ENCODE assay signal across 17 mouse cellular contexts in genomic region chr3:108499826-108500225, GRCm38 (mm10). TPM values are rescaled to one million over a fixed set of nuclear protein-coding genes. Genes with fewer than 3 reads are reported as not detected.
DNase-seq lines count a peak whose midpoint lies in the region; ATAC-seq lines count a peak whose summit lies in the region.
"Had no signal": no experiment of that assay in that cellular context is flagged by ENCODE, and none has a peak within 500 bp of the region (broad histone marks: within the 10 kb centered on the region; RNA-seq: fewer than 3 reads in every experiment).

No protein-coding gene starts in this region.

- H3K9me3 ChIP-seq in forebrain, embryonic 14.5 days (replicated peaks; ENCODE audit: control insufficient read depth, low read length): no peaks in the 10 kb centered on the region
- H3K9me3 ChIP-seq: forebrain, embryonic 13.5 days; hindbrain, embryonic 10.5 days had no signal

- H3K9ac ChIP-seq in forebrain, embryonic 14.5 days (ENCODE audit: low read length): no peak overlapping the region
- H3K9ac ChIP-seq: forebrain, embryonic 13.5 days; liver, postnatal 0 days had no signal

- H3K4me1 ChIP-seq in forebrain, embryonic 14.5 days (ENCODE audit: control insufficient read depth, insufficient read depth, low read length): peaks cover 13% of the 10 kb centered on the region; the same call in 1 of the 2 replicates

- DNase-seq in gastrocnemius, postnatal 14 days: peak; percentile 11
- DNase-seq in gastrocnemius, postnatal 36 days: no peak
- DNase-seq in 3T3-L1 (ENCODE audit: low read depth, low spot score): peak; percentile 8
- peak; percentile 92 for DNase-seq in cerebellum, adult 11-12 months
- peak; percentile 50 for DNase-seq in kidney, adult 9 months
- DNase-seq in testis, postnatal 10 days (ENCODE audit: low spot score): no peak
- DNase-seq in spleen, postnatal 10 days (ENCODE audit: low spot score in 2 of 2): no peak
- DNase-seq in forebrain, embryonic 14.5 days (ENCODE audit: low spot score): no peak
- DNase-seq: B cell, adult 2 months; liver, postnatal 0 days; retina, postnatal 1 day had no signal

- WGBS in forebrain, embryonic 14.5 days: 64% methylated on average over 8 of the region's 8 CpGs

- no peak for ATAC-seq in forebrain, embryonic 14.5 days
- ATAC-seq: forebrain, embryonic 13.5 days; liver, postnatal 0 days had no signal

- intact Hi-C loops in gastrocnemius, postnatal 14 days (cut with DNase I; ENCODE audit: low total_unique reads): no loop called here
- intact Hi-C loops in gastrocnemius, postnatal 36 days (cut with DNase I): no loop called here

- H3K27ac ChIP-seq in forebrain, embryonic 14.5 days (ENCODE audit: low read depth, low read length): no peak overlapping the region
- H3K27ac ChIP-seq: forebrain, embryonic 13.5 days; hindbrain, embryonic 10.5 days had no signal

- no peak overlapping the region for H3K4me3 ChIP-seq in forebrain, embryonic 14.5 days (ENCODE audit: low read depth, low read length)
- H3K4me3 ChIP-seq: forebrain, embryonic 13.5 days; hindbrain, embryonic 10.5 days had no signal

- no peaks in the 10 kb centered on the region for H3K36me3 ChIP-seq in forebrain, embryonic 14.5 days (ENCODE audit: control insufficient read depth, insufficient read depth, low read length)
- H3K36me3 ChIP-seq: hindbrain, embryonic 10.5 days had no signal

- no peak overlapping the region for H3K4me2 ChIP-seq in forebrain, embryonic 14.5 days (ENCODE audit: low read length)
- H3K4me2 ChIP-seq: forebrain, embryonic 13.5 days; heart, embryonic 11.5 days had no signal

- no peaks in the 10 kb centered on the region for H3K27me3 ChIP-seq in forebrain, embryonic 14.5 days (replicated peaks; ENCODE audit: control insufficient read depth, insufficient read depth, low read length)
- H3K27me3 ChIP-seq: forebrain, embryonic 13.5 days had no signal

RNA-seq across cellular contexts. Expression of gene 1700013F07Rik, which starts 34.1 kb away (rescaled TPM):
- total RNA-seq in gastrocnemius, postnatal 14 days (2021): not detected
- not detected for total RNA-seq in gastrocnemius, postnatal 36 days (2021)
- 1.3 and 2.0 TPM in 2 replicates for polyA plus RNA-seq in forebrain, embryonic 14.5 days (2014; fragmentation: Nextera tagmentation; extraction: Ambion mirVana)
- total RNA-seq: gastrocnemius, adult 18-20 months had no signal
- polyA plus RNA-seq: heart, embryonic 11.5 days; large intestine, adult 2 months; liver, postnatal 0 days; stomach, embryonic 16.5 days had no signal

RNA-seq across cellular contexts. Expression of gene 5330417C22Rik, which starts 36.5 kb away (rescaled TPM):
- total RNA-seq in gastrocnemius, postnatal 14 days (2021): under 1 TPM in 1 of 2 experiments, not detected in 1; 0.07 TPM
- total RNA-seq in gastrocnemius, postnatal 36 days (2021): under 1 TPM; 0.05 to 0.25 TPM
- polyA plus RNA-seq in forebrain, embryonic 14.5 days (2014; fragmentation: Nextera tagmentation; extraction: Ambion mirVana): 8.7 and 12.2 TPM in 2 replicates
- total RNA-seq: gastrocnemius, adult 18-20 months had no signal

RNA-seq across cellular contexts. Expression of gene Sars, which starts 54.8 kb away (rescaled TPM):
- 100 to 1,000 TPM; 115 to 120 TPM for total RNA-seq in gastrocnemius, postnatal 14 days (2021)
- 100 to 1,000 TPM; 114 to 119 TPM for total RNA-seq in gastrocnemius, postnatal 36 days (2021)
- 227 and 241 TPM in 2 replicates for polyA plus RNA-seq in forebrain, embryonic 14.5 days (2014; fragmentation: Nextera tagmentation; extraction: Ambion mirVana)

Comparison
In these comparisons a context has a peak if more than half of its experiments do, and no peak if none do; other contexts are left out.
1. DNase-seq: peak in gastrocnemius, postnatal 14 days (single experiment), 3T3-L1 (single experiment), cerebellum, adult 11-12 months (single experiment) and kidney, adult 9 months (single experiment); none in gastrocnemius, postnatal 36 days (0 of 2), testis, postnatal 10 days (single experiment), spleen, postnatal 10 days (0 of 2) and forebrain, embryonic 14.5 days (single experiment).